Mouse (Mus musculus) left cerebral cortex, adult 18-20 months (tissue): ENCODE measurements around the gene Krtap3-2. TPM values are rescaled to one million over a fixed set of nuclear protein-coding genes. Genes with fewer than 3 reads are reported as not detected.
"Not testable (repeated sequence)": the region's sequence is repeated elsewhere in the genome, so short reads cannot be mapped to it uniquely, and the experiment has no call there.

Source experiments
- DNase-seq, 2 experiments: peaks; one replicate each; pipeline ENCODE4 v3.0.0; 2021 to 2022; ENCODE audit warnings: low spot score in 2 of 2, mixed read lengths in 1 of 2
- long read RNA-seq, 2 experiments: library from polyadenylated mRNA; stranded (forward); transcript quantifications; one replicate each; pipeline ENCODE4 v2.0.0; 2021
- total RNA-seq, 2 experiments: library from RNA; stranded (reverse); gene quantifications; 2 replicates each; pipeline ENCODE4 v1.2.3; 2021

Krtap3-2 gene
- not detected for total RNA-seq
- long read RNA-seq, experiment 1: 0 reads
- long read RNA-seq, experiment 2: 0 reads

DNA sequence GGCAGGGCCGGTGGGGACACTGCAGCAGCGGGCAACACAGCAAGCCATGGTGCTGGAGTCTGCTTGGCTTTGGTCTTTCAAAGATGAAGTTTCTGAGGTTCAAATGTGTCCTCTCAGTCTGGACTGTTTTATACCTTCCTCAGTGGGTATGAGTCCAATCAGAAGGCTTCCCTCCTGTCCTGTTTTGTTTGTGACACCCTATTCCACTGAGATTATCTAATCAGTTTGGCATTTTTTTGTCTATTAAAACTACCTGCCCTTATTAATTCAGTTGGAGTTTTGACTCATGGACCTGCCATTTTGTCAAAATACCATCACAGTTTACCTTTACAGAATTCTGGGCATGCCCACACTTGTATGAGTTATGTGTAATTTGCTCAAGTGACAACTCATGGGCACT, at the start of gene Krtap3-2:
TSS of gene Krtap3-2 (minus strand) at position 101 of the 400 bp plus-strand sequence.
- no peak for DNase-seq

DNA sequence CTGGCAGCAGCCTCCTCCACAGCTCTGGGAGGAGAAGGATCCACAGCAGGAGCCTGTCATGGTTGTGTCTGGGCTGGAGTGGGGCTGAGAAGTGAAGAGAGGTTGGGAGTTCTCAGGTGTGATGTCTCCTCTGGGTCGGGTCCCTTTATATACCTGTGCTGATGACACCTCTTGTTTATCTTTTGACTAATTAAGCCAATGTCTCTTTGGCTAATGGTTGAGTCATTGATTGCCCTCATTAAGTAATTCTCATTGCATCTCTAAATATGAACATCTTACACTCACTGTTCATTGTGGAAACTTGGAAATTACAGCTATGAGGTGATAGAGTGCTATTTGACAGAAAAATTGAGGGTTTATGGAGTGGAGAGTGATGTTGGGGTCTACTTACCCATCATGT, 46.6 kb upstream of the Krtap3-2 start, which contains the start of gene Gm11938:
TSS of gene Gm11938 (minus strand) at position 101 of the 400 bp plus-strand sequence.
- DNase-seq: not testable (repeated sequence)

DNA sequence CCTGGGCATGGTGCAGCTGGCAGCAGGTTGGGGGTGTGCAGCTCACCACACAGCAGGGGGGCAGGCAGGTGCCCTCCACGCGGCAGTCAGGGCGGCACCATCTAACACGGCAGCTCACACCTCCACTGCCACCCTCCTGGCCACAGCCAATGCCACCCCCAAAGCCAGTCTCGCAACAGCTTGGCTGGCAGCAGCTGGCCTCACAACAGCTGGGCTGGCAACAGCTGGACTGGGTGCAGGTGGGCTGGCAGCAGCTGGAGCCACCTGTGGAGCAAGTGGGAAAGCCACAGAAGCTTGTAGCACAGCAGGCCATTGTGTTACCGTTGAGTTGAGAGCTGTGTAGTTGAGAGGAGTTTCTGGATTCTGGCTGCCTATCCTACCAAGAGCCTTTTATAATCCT, 41.1 kb upstream of the Krtap3-2 start, which contains the start of gene Krtap9-3:
TSS of gene Krtap9-3 (minus strand) at position 364 of the 400 bp plus-strand sequence.
- not testable (repeated sequence) for DNase-seq

DNA sequence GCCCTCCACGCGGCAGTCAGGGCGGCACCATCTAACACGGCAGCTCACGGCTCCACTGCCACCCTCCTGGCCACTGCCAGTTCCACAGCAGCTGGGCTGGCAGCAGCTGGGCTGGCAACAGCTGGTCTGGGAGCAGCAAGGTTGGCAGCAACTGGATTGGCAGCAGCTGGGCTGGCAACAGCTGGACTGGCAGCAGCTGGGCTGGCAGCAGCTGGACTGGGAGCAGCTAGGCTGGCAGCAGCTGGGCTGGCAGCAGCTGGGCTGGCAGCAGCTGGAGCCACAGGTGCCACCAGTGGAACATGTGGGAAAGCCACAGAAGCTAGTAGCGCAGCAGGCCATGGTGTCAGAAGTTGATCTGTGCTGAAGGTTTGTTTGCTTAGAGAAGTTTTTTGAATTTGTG, 34.3 kb upstream of the Krtap3-2 start, which contains the start of gene Krtap1-3:
TSS of gene Krtap1-3 (minus strand) at position 359 of the 400 bp plus-strand sequence.
- DNase-seq: no peak

DNA sequence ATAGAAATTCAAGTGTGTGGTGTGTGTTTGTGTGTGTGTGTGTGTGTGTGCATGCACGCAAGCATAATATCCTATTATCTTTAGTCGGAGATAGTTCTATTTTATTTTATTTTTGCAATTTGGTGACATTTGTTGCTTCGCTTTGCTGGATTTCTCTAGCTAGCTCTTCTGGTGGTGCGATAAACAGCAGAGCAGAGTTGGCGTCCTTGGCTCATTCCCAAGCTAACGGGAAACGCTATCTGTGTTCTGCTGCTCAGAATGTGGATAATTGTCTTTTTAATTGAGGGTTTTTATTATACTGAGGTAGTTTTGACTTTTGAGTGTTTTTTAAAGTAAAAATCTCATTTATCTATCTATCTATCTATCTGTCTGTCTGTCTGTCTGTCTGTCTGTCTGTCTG, 28.4 kb upstream of the Krtap3-2 start:
- DNase-seq: peak; percentile 14 to 32

DNA sequence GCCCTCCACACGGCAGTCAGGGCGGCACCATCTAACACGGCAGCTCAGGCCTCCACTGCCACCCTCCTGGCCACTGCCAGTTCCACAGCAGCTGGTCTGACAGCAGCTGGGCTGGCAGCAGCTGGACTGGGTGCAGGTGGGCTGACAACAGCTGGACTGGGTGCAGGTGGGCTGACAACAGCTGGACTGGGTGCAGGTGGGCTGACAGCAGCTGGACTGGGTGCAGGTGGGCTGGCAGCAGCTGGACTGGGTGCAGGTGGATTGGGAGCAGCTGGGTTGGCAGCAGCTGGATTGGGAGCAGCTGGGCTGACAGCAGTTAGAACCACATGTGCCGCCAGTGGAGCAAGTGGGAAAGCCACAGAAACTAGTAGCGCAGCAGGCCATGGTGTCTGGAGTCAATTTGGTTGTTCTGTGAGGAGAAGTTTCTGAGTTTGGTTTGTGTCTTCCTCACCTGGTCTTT, 26.6 kb upstream of the Krtap3-2 start, which contains the start of gene Krtap1-4:
TSS of gene Krtap1-4 (minus strand) at position 410 of the 460 bp plus-strand sequence.
- DNase-seq: no peak

DNA sequence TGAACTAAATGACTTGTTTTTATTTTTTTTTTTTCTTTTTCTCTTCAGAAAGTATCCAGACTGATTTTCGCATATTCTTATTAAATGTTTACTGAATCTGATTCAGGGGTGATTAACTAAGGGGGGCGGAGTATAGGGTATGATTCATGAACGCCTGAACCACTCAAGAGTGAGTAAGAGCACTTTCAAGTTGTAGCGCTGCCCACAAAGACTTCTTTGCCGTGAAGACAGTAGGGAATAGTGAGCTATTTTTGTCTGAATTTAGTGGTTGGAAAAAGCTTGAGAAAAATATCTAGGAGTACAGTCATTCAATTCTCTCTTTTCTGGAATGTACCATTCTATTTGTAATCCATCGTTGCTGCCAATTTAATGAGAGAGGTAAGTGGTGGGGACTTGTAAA, 24.9 kb upstream of the Krtap3-2 start:
- DNase-seq: no peak

DNA sequence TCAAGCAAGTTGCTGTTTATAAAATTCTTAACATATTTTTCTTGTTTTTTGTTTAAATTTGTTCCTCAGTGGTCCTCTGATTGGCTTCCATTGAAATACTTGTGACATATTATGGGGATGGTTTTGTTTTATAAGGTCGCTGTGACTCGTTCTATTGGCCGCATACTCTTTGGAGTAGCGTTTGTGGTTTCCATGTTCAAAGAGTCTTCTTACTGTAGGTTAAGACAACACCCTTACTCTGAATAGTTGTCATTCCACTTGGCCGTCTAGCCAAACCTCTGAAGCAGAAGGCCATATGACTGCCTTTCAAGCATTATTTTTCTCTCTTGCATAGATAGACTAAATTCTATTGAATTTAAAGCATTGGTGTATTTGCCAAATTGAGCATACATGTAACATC, 24.4 kb upstream of the Krtap3-2 start:
- no peak for DNase-seq

DNA sequence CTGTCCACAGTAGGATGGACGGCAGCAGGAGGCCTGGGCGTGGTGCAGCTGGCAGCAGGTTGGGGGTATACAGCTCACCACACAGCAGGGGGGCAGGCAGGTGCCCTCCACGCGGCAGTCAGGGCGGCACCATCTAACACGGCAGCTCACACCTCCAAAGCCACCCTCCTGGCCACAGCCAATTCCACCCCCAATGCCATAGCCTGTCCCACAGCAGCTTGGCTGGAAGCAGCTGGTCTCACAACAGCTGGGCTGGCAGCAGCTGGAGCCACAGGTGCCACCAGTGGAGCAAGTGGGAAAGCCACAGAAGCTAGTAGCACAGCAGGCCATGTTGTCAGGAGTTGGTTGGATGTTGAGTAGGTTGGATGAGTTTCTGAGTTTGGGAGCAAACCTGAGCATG, 24.0 kb upstream of the Krtap3-2 start, which contains the start of gene Krtap1-5:
TSS of gene Krtap1-5 (minus strand) at position 381 of the 400 bp plus-strand sequence.
- no peak for DNase-seq

DNA sequence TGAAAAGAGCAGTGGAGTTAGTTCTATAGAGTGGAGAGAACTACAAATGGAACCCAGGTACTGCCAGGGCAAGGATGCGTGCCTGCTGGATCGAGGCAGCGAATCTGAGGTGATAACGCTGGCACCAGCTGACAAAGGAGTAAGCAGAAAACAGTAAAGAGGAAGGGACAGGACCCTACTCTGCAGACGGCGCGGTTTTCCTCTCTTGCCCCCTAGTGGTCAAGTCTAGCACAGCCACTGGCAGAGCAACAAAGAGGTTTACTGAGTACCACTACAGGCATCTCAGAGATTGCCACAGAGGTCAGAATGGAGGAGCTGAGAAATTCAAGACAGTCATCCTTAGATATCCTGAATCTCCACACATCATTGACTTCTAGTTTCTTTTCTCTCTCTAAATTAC, 17.5 kb upstream of the Krtap3-2 start:
- DNase-seq: peak; percentile 49 to 68

DNA sequence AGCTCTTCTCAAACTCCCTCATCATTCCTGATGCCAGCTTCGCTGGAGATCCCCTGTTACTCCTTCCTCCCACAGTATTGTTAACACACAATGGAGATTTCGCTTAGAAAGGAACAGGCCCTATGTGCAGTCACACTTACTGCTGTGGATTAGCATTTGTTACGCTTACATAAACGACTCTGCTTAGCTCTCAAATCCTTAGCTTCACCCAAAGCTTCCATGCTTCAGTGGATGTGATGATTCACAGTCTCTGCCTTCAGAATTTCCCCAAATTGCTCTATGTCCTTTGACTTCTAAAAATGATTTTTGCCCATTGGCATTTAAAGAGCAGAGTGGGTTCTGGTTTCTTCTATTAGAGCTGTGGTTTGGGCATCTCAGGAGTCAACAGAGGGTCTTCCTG, 16.5 kb upstream of the Krtap3-2 start:
- peak in 1 of 2 experiments; percentile 31 for DNase-seq

DNA sequence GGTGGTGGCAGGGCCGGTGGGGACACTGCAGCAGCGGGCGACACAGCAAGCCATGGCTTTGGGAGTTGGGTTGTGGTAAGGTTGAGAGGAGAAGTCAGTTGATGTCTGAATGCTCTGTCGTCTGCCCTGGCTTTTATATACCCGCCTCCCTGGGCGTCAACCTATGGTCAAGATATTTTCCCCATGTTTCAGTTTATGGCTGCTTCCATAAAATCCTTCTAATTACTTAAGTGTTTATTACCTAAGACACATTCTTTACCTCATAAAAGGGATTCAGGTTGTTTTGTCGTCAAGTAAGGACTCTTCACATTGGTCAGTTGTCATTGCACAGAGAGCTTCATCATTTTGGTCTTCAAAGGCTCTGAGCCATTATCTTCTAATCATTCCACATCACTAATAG, 9.9 kb upstream of the Krtap3-2 start, which contains the start of gene Krtap3-1:
TSS of gene Krtap3-1 (minus strand) at position 101 of the 400 bp plus-strand sequence.
- no peak for DNase-seq

DNA sequence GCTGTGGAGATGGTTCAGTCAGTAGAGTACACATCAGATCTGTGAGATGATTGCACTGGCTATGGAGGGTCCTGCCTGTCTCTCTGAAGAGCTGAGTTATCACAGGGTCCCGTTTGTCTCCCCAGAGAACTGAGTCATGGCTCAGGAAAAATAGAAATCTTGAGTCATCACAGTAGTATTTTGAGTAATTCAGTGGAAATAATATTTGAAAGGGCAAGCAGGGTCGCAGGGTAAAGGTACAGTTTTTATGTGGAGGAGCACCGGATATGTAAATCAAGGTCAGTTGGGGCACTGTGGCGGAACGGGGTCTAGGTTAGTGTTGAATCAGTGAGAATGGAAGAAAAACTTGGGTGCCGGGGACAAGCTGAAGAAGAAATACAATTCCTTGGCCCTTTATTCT, 5.9 kb upstream of the Krtap3-2 start:
- no peak for DNase-seq

DNA sequence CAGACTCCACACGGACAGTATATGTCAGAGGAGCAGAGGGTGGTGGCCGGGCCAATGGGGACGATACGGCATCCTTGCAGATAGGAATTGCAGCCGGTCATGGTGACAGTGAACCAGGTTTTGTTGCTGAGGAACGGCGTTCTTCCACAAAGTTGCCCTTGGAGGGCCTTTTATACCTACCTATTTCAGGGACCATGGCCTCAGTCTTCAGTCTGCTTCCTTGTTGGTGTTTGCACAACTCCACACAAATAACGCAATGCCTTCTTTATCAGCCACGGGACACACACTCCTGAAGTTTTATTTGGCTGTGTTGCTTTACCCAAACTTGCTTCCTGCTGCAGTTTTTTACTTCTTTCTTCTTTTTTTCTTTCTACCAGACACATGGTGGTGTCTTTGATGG, 2.7 kb upstream of the Krtap3-2 start, which contains the start of gene Gm11939:
TSS of gene Gm11939 (minus strand) at position 101 of the 400 bp plus-strand sequence.
- DNase-seq: no peak

DNA sequence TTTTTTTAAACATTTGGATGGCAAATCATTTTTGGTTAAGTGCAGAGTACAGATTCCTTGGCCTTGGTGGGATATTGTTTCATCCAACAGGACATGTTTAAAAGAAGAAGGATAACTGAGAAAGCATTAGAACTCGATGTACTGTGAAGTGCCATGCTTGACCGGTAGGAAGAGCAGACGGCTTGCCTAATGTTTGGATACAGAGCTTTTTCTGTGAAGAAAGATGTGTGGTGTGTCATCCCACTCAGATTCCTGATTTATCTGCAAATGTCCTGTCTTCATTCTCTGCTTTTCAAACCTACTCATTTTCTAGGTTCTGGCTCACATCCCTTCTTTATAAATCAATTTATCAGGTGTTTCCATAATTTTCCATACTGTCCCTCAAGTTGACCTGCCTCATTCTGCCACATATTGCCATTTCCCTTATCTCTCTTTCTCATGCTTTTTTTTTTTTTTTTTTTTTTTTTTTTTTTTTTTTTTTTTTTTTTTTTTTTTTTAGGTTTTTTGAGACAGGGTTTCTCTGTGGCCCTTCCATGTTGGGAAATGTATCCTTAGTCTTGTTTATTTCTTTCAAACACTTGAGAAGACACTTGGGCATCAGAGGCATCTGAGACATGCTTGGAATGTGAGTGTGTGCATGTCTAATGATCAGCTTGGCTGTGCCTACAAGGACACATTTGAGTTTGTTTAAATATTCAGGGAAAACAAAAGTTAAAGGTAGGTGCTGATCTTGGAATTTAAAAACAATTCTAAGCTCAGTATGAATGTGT, 1.5 kb upstream of the Krtap3-2 start:
- DNase-seq: no peak

DNA sequence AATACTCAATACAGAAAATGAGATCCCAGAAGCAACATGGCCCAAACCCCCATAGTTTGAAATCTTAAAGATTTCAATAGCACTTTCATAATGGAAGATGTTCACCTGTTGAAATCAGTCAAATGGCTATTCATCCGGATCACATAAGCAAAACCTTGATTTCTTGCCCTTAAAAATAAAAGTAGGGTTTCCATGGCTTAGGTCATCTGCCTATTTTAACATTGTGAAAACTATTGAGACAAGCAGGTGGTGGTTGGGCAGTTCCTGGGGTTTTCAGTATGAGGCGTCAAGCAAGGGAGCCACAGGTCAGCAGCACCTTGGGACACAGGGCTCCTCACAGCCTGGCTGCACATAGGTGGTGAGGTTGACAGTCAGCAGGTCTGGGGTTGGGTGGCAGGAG, 458 bp downstream of the Krtap3-2 start:
- no peak for DNase-seq

DNA sequence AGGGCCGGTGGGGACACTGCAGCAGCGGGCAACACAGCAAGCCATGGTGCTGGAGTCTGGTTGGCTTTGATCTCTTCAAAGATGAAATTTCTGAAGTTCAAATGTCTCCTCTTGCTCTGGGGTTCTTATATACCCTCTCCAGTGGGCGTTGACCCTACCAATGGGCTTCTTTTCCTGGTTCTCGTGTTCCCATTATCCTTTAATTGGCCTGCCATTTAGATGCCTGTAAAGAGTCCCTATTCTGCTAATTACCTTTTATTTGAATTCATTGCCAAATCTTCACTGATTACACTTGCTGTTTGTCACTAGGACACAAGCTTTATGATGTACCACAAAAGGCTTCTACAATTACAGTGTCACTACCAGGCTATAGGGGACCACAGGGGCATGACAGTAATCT, 5.9 kb downstream of the Krtap3-2 start, which contains the start of gene Krtap3-3:
TSS of gene Krtap3-3 (minus strand) at position 101 of the 400 bp plus-strand sequence.
- DNase-seq: no peak

DNA sequence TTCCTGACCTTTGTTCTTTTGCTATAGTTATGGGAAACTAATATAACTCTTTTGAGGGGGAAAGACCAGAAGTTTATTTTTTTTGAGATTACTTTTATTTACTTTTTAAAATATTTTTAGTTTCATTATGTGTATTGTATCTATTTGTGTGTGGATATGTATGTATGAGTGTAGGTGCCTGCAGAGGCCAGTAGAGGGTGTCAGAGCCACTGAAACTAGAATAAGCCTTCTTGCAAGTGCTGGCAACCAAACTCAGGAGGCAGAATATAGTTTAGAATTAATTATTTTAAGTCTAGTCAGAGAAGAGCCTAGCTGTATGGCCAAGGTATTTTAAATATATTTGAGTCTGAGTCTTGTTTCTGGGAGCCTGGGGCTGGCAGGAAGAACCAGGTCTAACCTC, 8.8 kb downstream of the Krtap3-2 start:
- no peak for DNase-seq

DNA sequence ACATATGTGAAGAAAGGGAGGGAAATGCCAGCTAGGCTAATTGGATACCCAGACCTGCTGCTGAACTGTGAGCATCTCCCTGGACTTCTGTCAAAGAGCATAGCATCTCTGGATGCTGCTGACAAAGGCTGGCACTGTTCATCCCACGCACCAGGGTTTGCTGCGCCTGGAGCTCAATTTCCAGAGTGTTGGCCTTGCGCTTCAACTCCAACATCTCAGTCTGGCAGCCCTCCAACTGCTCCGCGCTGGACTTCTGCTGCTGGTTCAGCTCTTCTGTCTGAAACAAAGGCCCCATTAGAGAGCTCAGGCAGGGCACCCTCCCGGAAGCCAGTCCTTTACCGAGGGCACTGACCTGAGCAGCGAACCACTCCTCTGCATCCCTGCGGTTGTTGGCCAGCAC, 16.9 kb downstream of the Krtap3-2 start:
- DNase-seq: peak; percentile 44 to 57

DNA sequence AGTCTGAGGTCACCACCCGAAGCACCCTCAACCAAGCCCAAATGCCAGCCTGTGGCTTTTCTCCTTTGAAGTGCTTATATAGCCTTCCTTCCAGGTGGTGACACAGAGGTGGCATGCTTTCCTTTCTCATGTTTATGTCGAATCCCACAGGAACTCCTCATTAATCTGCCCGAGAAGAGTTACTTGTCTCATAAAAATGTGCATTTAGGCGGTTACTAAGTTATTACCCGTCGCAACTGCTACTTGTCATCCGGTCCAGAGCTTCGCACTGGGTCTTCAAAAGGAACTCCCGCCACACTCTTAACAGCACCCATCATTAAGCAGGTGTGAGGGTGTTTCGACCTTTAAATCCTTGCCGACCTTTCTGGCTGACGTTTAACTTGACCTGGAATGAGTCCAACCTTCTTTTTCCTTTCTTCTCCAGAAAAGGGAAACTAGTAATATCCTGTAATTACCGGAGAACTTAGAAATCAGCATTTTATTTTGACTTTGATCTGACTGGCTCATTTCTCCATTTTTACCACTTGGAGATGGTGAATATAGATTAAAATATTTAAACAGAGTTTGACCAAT, 35.3 kb downstream of the Krtap3-2 start, which contains the start of gene Krt39:
TSS of gene Krt39 (minus strand) at position 51 of the 573 bp plus-strand sequence.
- no peak for DNase-seq

DNA sequence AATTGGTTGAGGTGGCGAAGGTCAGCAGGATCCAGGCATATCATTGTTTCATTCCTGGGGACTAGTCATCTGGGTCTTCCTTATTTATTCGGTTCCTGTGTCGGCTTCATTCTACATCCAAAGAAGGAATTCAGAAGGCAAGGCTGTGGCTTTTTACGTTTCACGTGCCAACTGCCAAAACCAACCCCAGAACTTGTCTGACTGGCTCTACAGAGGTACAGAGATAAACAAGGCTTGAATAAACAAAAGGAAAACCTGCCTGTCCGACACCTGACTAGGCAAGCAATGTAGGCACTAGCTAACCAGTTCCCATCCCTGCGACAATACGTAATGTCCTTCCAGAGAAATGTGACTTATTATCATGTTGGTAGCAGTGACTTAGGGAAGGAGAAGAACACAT, 42.6 kb downstream of the Krtap3-2 start:
- no peak for DNase-seq
